Mouse (Mus musculus) stomach, postnatal 0 days (tissue): ENCODE measurements around the gene Mindy1.

Experiments
- CTCF ChIP-seq: IDR thresholded peaks from 2 replicates; pipeline ENCODE4 v1.5.1; 2016; ENCODE audit warnings: antibody characterized with exemption, low read depth, mild to moderate bottlenecking, moderate library complexity
- EP300 ChIP-seq: optimal IDR thresholded peaks from 2 replicates; pipeline ENCODE3; 2016; ENCODE audit warnings: antibody characterized with exemption

- TF ChIP-seq CTCF (no peak), EP300 (no peak)
Measured at GRCm38 (mm10) chr3:95286011-95286410, 4.9 kb downstream of the Mindy1 start.
